Mouse (Mus musculus): ENCODE results near the gene 5730596B20Rik.

The 5730596B20Rik gene

GRCm38 (mm10) chr6:52162611-52163365 is 14.5 kb upstream of the 5730596B20Rik start:
- DNase-seq, result no peak

- no peak for DNase-seq
These were observed 13.8 kb upstream of the 5730596B20Rik start for GRCm38 (mm10) chr6:52163366-52164031.

- no peak for DNase-seq
These were observed 13.2 kb upstream of the 5730596B20Rik start for GRCm38 (mm10) chr6:52164051-52164625.

GRCm38 (mm10) chr6:52164626-52165440 is 12.5 kb upstream of the 5730596B20Rik start, which contains the start of gene Hoxa2:
TSS of gene Hoxa2 (minus strand) at chr6:52164831.
- no peak for DNase-seq

GRCm38 (mm10) chr6:52165441-52166370 is 11.6 kb upstream of the 5730596B20Rik start:
- no peak for DNase-seq

- DNase-seq, result no peak
These were observed 10.7 kb upstream of the 5730596B20Rik start for GRCm38 (mm10) chr6:52166431-52167077.

- no peak for DNase-seq
These were observed 10.1 kb upstream of the 5730596B20Rik start for GRCm38 (mm10) chr6:52167176-52167575.

- DNase-seq, result no peak
These were observed 9.5 kb upstream of the 5730596B20Rik start for GRCm38 (mm10) chr6:52167736-52168161.

- no peak for DNase-seq
These were observed 8.9 kb upstream of the 5730596B20Rik start for GRCm38 (mm10) chr6:52168191-52169055.

- no peak for DNase-seq
These were observed 7.7 kb upstream of the 5730596B20Rik start for GRCm38 (mm10) chr6:52169499-52170165.

- DNase-seq, result no peak
These were observed 7.0 kb upstream of the 5730596B20Rik start for GRCm38 (mm10) chr6:52170166-52170897.

GRCm38 (mm10) chr6:52170898-52171223 is 6.4 kb upstream of the 5730596B20Rik start:
- no peak for DNase-seq

- no peak for DNase-seq
These were observed 6.0 kb upstream of the 5730596B20Rik start for GRCm38 (mm10) chr6:52171331-52171730.

GRCm38 (mm10) chr6:52171938-52172337 is 5.4 kb upstream of the 5730596B20Rik start:
- no peak for DNase-seq

- no peak for DNase-seq
These were observed 4.8 kb upstream of the 5730596B20Rik start for GRCm38 (mm10) chr6:52172501-52172900.

GRCm38 (mm10) chr6:52173648-52174047 is 3.6 kb upstream of the 5730596B20Rik start:
- DNase-seq, result no peak

GRCm38 (mm10) chr6:52174968-52175751 is 2.1 kb upstream of the 5730596B20Rik start:
- DNase-seq, result no peak

GRCm38 (mm10) chr6:52175864-52176263 is 1.4 kb upstream of the 5730596B20Rik start:
- no peak for DNase-seq
